Mouse (Mus musculus) spleen, postnatal 0 days (tissue): ENCODE results near the gene Gm525. TPM values are rescaled to one million over a fixed set of nuclear protein-coding genes. Genes with fewer than 3 reads are reported as not detected.

Source experiments
- polyA plus RNA-seq: library from polyadenylated mRNA; unstranded; fragments of >200 nt; fragmentation: Nextera tagmentation; extraction: Ambion mirVana; gene quantifications from 2 replicates; pipeline ENCODE4 v1.2.1, GENCODE M21; 2015

Gm525 gene
- 0.89 and 1.4 TPM in 2 replicates for polyA plus RNA-seq

DNA sequence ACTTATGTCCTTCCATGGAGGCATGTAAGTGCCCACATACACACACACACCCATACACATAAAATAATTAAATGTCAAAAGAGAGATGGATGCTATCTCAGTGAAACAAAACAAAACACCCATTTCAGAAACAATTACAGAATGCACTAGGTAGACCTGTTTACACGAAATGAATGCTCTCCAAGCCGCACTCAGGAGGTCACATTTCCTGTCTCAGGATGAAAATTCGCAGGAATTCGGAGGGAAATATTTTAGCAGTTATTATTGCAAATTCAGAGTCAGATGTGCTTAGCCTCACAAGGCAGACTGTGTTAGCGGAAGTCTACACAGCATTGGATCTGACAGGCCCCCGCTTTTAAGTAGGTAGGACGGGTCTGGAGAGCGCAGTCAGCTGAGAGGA, at the start of gene Gm525:
TSS of gene Gm525 (plus strand) at position 301 of the 400 bp plus-strand sequence.

DNA sequence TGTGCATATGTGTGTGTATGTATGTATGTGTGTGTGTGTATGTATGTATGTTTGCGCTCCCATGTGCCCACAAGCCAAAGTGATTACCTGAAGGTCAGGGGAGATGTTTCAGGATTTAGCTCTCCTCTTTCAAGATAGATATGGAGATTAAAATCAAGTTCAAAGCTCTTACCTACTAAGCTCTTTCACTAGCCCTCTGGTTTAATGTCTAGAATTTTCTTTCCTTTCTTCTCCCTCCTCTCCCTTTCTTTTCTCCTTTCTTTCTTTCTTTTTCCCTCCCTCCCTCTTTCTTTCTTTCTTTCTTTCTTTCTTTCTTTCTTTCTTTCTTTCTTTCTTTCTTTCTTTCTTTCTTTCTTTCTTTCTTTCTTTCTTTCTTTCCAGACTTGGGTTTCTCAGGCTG, 6.9 kb upstream of the Gm525 start, which contains the start of gene Dgke:
TSS of gene Dgke (minus strand) at position 101 of the 400 bp plus-strand sequence.

Other genes starting within 250 kb of the Gm525 start
- gene Akap1, start 209.3 kb upstream of the Gm525 start, polyA plus RNA-seq, result 5.0 and 6.0 TPM in 2 replicates
- gene Scpep1, start 118.4 kb upstream of the Gm525 start, polyA plus RNA-seq, result 25.7 and 29.5 TPM in 2 replicates
- gene Elobl, start 106.9 kb upstream of the Gm525 start, polyA plus RNA-seq, result not detected in 2 replicates
- gene Coil, start 103.6 kb upstream of the Gm525 start, polyA plus RNA-seq, result 5.2 and 5.6 TPM in 2 replicates
- 23.6 and 28.9 TPM in 2 replicates for gene Trim25, start 74.5 kb upstream of the Gm525 start, polyA plus RNA-seq
- gene Dgke, start 7.0 kb upstream of the Gm525 start, polyA plus RNA-seq, result 1.7 and 2.4 TPM in 2 replicates
- gene Nog, start 228.5 kb downstream of the Gm525 start, polyA plus RNA-seq, result 0.71 and 0.82 TPM in 2 replicates